Mouse (Mus musculus) olfactory bulb, adult 2 months (tissue): ENCODE data around the gene Rnf43.

Source experiments
- CTCF ChIP-seq: fragments of 200-500 bp; IDR thresholded peaks from 2 replicates; pipeline ENCODE4 v1.5.1; 2012; ENCODE audit warnings: low read depth, mild to moderate bottlenecking, low read length, moderate library complexity; ENCODE audit not compliant: insufficient read depth
- POLR2A ChIP-seq: fragments of 200-500 bp; IDR thresholded peaks from 2 replicates; pipeline ENCODE4 v1.6.1; 2012; ENCODE audit warnings: mild to moderate bottlenecking, low read depth, low read length, moderate library complexity; ENCODE audit not compliant: insufficient read depth

GRCm38 (mm10) chr11:87779392-87779791, 116.9 kb downstream of the Rnf43 start:
- no peak for TF ChIP-seq POLR2A
- no peak for TF ChIP-seq CTCF
